Mouse (Mus musculus) E14TG2a.4 (cell line): ENCODE measurements around the gene Lrwd1.
A peak's percentile ranks its signal among the peaks of the same experiment; 100 is the strongest.

ENCODE experiments used
- CTCF ChIP-seq: conservative IDR thresholded peaks from 2 replicates; pipeline ENCODE4 v1.5.1; 2014; ENCODE audit warnings: low read length
- NANOG ChIP-seq: IDR thresholded peaks from 2 replicates; pipeline ENCODE4 v1.6.1; 2014; ENCODE audit warnings: borderline replicate concordance, low read length, mixed read lengths
- POU5F1 ChIP-seq: IDR thresholded peaks from 2 replicates; pipeline ENCODE4 v1.6.1; 2014; ENCODE audit warnings: low read length, borderline replicate concordance

DNA sequence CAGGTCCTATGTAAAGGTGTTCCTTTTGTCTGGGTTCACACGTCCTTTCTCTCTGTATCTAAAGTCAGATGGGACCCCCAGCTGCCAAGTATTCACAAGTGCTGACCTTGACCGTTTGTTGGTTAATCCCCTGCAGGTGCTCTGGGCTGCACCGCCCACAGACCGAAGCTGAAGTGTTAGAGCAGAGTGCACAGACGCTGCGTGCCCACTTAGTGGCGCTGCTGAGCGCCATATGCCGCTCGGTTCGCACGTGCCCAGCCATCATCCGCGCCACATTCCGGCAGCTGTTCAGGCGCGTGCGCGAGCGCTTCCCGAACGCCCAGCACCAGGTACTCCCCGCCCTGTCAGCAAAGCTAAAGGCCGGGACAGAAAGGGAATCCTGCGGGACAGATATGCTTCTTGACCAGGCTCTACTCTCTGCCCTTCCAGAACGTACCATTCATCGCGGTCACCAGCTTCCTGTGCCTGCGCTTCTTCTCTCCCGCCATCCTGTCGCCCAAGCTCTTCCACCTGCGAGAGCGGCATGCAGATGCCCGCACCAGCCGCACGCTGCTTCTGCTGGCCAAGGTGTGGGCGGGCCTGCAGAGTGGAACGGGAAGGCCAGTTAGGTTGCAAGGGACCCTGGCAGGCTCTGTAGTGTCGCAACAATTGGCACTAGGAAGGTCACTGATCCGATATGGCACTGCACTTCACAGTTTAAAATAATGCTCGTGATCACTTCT is 33.6 kb downstream of the Lrwd1 start:
- TF ChIP-seq CTCF (peak; percentile 83), POU5F1 (no peak), NANOG (peak; percentile 92)
